Mouse (Mus musculus) c-Kit-negative CD71-positive TER-119-positive erythroid progenitor cells, embryonic 14.5 days (primary cell): ENCODE results near the gene Rab3ip.
A peak's percentile ranks its signal among the peaks of the same experiment; 100 is the strongest.

Source experiments
- DNase-seq: peaks from one replicate; pipeline ENCODE4 v3.0.0-alpha.2; 2013; ENCODE audit warnings: low read depth, low spot score

Rab3ip gene

DNA sequence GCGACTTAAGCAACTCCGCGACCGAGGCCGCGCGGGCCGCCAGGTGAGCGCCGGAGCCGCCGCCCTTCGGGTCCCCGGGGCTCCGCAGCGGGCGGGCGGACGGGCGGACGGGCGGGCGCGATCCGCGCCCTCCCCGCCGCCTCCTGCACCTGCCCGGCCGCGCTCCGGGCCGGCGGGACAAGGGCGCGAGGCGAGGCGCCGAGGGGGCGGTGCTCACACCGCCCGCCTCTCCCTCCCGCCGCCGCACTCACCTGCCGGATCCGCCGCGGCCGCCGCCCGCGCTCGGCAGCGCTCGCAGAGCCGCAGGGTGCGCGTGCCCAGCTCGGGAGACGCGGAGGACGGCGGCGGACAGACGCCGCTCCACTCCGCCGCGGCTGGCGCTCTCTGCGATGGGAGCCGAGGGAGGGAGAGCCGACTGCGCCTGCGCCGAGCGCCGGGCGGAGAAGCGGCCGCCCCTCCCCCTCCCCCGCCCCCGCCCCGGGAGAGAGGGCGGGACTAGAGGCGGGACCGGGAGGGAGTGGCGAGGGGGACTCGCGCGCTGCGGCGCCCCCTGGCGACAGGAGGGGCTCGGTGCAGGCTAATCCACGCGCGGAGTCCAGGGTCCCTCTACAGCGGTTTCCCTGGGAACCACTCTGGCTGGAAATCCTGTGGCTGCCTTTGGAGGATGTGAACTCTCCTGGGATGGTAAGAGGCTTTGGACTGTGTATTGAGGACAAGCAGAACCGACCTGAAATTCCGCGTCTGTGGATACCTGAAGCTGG, at the start of gene Rab3ip:
Rab3ip (minus strand) TSS at position 761 of the 761 bp plus-strand sequence.
- peak; percentile 82 for DNase-seq

DNA sequence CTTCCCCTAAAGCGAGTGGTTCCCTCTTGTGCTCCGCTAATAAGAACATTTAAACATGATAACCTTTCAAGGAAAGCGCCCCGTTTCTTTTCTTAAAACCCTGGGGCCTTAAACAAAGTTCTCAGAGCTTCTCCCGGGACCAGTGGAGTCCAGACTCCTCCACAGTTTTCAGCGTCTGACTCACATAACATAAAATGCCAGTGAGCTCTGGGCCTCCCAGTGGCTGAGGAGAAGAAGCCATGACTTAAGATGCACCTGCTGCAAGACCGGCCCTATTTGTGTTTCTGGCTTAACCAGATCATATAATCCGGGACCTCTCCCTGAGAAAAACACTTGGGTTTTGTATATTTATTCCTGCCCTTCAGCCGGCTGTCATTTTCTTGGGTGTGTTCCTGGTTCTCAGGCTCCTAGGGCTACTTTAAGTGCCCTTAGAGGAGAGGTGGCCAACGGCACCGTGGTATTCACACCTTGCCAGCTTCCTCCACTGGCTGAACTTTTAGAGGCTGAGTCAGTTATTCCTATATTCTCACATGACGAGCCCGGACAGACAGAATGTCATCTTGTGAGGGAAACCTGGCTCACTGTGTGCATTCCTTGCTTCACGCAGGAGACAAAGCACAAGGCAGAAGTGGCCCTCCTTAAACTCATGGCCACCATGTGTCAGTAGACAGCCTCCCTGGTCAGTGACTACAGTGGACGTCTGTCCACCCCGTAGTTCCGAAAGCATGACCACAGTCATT, 48.3 kb upstream of the Rab3ip start:
- no peak for DNase-seq

DNA sequence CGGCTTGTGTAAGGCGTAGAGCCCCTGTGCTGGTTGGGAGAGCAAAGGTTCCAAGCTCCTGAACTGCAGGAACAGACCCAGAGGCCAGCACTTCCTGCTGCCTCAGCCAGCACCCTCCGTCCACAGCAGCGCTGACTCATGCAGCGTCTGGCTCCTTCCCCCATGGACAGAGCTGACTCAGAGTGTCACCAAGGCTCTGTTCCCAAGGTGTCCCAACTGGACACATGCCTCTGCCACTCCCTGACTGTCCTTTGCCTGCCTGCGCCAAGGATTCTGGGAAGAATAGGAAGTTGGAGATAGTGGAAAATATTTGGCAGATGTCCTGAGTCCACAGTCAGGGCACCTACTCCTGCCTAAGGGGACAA, 45.6 kb upstream of the Rab3ip start:
- DNase-seq: no peak

DNA sequence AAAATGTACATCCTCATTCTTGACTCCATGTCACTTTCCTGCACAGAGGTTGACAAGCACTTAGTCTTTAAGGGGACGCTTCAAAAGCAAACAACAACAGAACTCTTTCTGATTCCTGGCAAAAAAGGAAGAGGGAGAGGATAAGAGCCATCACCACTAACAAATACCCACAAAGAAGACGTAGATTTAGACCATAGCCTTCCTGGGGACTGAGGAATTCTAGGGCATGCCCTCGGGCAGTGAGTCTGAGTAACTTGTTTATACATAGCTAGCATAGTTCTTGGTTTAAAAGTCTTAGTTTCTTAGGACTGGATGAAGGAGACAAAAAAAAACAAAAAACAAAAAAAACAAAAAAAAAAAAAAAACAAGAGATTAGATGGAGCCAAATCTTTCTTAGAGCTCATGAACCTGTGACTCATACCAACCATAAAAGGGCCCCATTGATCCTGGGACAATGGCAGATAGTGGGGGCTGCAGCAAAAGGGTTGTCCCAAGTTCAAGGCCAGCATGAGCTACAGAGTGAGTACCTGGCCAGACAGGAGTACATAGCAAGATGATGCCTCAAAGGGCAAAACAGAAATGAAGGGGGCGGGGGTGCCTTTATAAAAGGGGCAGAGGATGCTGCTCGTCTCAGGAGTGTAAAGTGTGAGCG, 45.1 kb upstream of the Rab3ip start:
- DNase-seq: no peak

DNA sequence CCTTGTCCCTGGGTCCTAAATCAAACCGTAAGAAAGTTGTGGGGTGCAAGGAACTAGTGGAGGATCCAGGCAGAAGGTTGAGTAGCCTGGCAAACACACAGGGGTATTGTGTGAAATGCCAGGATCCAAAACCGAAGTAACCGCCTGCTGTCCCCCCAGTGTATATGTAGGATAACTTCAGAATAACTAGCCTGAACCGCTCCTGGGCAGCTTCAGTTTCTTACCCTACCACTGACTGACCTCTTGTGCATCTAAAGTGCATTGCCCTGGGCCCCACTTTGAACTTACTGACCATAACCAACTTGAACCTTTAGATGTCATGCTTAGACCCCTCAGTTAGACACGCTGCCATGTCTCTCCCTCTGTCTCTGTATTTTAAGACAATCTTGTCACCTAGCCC, 44.6 kb upstream of the Rab3ip start:
- no peak for DNase-seq

DNA sequence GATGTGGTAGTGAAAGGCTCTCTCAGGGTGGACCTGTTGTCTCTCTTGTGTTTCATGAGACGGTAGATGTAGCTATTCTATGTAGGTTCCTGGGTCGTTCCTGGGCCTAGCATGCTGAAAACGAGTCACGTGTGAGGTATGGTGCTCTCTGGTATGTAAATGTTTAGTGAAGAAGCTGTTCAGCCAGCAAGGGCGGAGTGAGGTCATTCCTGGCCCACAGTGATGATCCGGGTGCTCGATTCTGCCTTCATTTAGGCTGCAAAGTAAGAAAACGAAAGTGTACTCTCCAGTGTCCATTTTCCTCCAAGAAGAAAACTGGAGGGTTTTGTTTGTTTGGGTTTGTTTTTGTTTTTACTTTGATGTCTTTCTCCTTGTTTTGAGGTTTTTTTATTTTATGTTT, 43.4 kb upstream of the Rab3ip start:
- DNase-seq: no peak

DNA sequence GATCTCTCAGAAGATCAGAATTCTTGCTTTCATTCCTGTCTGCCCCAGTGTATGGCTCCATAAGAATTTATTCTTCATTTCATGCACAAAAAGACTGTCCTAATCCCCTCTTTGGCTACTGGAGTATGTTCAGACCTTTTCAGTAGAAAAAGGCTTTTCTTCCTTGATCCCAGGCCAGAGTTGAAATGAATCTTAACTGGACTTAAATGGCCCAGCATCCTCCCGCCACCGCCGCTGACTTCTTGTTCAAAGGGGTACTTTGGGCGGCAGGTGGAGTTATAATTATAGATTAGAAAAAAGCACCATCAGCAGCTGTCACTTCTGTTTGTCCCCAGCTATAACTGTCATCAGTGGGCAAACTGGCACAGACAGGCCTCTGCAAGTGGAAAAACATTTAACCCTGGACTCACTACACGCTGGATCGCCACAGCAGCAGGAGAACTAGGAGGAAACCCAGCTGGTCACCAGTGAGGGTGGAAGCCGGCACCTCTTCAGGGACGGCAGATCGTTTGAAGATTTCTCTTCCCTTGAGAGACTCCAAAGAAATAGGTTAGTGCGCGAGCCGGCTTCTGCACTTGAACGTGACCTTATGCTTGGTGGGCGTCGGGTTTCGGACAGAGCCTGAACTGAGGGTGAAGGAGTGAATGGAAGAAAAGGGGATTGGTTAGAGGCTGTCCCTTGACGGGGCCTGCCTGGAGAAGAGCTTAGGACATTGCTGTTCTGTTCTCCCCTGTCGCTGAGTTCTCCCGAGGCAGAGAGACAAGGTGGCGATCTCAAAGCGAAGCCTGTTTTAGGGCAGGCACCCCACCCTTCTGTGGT, 35.9 kb upstream of the Rab3ip start, which contains the start of gene Best3:
Best3 (plus strand) TSS at position 51 of the 819 bp plus-strand sequence.
- no peak for DNase-seq

DNA sequence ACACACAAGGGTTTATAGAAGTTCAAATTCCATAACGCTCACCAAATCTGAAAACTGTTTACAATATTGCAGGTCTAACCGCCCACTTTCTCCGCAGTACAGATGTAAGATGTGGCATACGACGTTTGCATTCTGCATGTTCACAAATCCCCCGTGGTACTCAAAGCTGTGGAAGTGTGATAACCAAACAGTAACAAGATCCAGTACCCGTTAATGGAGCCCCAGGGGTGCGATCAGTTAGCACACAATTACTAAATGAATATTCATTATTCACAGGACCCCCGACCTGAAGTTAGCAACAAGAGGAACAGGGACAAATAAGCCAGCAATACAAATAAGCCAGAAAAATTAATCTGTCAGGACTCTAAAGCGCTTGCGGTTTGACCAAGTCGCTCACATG, 34.3 kb upstream of the Rab3ip start:
- DNase-seq: no peak

DNA sequence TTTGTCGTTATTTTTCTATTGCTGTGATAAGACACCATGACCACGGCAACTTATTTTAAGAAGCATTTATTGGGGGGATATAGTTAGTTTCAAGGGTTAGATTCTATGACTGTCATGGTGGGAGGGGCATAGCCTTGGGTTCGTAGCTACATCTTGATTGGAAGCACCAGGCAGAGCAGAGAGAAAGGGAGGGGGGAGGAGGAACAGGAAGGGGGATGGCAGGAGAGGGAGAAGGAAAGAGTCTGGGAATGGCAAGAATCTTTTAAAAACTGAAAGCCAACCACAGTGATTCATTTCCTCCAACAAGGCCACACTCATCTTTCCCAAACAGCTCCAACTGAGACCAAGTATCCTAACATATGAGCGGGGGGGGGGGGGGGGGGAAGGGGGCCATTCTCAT, 32.0 kb upstream of the Rab3ip start:
- DNase-seq: no peak

DNA sequence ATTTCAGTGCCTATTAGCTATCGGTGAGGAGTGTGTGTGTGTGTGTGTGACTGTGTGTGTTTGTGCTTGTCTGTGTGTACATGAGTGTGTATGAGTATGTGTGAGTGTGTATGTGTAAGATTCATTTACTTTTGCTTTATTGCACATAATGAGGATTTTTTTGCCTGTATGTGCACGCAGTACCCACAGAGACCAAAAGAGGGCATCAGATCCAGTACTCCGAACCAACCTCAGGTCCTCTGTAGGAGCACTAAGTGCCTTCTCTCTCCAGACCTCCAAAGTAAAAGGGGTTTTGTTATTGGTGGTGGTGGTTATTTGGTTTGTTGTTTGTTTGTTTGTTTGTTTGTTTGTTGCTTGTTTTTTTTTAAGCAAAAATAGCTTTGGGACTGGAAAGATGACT, 30.3 kb upstream of the Rab3ip start:
- DNase-seq: peak; percentile 3

DNA sequence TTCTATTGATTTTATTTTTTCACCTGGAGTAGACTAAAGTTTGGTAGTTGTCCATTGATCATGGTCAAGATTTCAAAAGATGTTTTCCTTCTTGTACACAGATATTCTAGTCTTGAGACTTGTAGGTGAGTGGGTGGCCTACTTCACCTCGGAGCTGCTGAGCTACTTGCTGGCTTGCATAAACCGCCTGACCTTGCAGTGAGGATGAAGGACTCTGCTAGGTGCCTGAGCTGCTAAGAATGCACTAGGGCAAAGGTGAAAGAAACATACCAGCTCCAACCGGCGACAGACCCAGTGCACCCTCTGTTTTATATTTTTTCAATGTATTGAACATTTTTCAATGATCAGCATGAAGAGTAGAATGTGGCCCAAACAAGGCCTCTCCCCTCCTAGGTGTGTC, 29.7 kb upstream of the Rab3ip start:
- DNase-seq: no peak

DNA sequence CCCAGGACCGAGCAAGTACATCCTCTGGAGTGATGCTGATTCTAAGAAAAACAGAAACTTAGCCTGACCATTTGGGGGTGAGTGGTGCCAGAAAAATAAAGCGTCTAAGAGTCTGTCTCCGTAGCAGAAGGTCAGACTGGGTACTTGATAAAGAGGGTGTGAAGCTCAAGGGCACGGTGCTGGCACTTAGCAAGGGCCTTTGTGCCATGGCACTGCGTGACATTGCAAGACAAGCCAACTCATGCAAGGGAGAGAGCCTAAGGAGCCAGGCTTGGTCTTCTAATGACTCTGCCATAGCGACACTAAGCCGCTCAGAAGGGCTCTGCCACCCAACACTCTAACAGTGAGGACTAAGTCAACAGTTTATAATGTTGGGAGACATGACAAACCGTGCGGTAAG, 28.3 kb upstream of the Rab3ip start:
- DNase-seq: no peak

DNA sequence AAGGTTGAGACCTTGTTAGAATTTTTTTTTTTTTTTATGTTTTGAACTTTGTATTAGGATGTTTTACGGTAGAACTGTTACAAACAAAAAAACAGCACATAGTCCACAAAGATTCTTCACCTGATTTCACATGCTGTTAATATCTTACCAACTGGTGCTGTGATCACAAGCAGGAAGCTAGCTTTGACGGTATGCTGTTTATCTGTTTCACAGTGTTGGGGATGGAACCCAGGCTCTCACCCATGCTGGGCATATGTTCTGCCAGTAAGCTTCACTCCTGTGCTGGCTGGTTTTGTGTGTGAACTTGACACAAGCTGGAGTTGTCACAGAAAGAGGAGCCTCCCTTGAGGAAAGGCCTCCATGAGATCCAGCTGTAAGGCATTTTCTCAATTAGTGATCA, 27.3 kb upstream of the Rab3ip start:
- no peak for DNase-seq

DNA sequence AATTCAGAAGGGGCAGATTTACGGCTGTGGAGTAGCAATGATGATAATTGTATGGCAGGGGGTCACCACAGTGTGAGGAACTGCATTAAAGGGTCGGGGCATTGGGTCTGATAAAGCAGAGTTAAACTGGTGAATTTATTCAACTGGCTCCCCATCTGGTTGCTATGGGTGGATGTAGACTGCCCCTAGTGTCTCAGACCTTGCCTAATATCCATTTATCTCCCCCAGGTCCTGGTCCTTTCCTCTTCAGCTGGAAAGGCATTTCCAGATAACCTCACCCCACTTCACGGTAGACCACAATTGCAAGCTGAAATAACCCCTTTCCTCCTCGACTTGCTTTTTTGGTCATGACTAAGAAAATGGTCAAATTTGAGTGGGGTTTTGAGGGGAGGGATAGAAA, 26.9 kb upstream of the Rab3ip start:
- no peak for DNase-seq

DNA sequence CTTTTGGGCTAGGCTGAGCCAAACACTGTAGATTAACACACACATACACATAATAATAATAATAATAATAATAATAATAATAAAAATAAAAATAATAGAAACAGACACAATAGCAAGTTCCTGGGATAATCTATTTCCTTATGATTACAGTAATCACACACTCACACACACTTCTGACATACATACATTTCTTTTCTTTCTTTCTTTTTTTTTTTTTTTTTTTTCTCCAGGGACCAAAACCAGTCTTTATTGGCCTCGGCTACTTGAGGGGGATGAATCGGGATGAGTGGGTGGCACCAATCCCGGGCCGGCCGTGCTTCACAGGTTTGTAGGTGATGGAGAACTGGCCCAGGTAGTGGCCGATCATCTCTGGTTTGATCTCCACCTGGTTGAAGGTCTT, 21.9 kb upstream of the Rab3ip start, which contains the start of gene Gm10271:
Gm10271 (minus strand) TSS at position 101 of the 400 bp plus-strand sequence.
- no peak for DNase-seq

DNA sequence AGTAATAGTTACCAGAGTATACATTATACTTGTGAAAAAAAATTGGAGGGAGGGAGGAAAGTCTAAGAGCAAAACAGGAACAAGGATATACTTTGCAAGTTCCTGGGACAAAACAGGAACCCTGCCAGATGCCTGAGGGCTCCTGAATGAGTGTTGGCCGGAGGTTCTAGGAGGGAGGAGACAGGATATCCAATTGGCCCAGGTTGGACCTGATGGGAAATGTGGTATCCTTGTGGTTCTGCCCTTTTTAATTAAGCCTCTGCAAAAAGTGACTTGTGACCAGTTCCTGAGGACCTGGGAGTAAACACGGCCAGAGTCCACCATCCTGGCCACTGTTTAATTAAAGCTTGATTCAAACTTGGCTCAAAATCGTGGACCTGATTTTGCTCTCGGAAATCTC, 18.2 kb upstream of the Rab3ip start:
- DNase-seq: no peak

DNA sequence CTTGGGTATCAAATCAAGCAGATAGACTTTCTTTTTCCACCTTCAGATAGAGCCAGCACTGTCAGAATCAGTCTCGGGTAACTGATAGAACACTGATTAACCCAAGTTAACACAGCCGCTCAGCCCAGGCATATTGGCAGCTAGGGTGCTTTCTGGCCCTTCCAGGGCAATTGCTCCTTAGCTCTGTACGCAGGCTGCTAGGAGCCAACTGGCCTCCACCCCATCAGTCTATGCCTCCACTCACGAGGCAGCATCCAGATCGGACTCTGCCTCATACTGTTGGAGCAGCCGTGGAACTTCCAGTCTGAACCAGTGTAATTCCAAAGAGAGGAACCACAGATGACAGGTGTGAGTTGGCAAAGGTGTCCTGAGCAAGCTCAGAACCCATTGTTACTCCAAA, 15.5 kb upstream of the Rab3ip start:
- no peak for DNase-seq

DNA sequence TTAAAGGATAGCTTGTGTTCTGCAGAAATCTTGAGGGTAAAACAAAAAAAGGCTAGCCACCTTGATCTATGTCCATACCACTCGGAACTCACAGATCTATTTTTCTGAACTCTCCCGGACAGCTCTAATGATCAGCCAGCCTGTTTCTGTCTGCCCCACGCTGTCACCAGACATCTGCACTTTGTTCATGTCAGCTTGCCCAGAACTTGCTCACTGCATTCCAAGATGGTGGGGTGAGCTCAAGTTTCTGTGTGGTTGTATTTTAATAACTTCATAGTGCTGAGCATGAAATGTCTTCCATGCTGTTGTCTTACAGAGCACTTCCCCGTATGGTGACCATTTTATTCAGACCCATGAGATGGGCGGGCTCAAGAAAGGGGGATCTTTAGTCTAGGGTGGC, 14.7 kb upstream of the Rab3ip start:
- DNase-seq: no peak

DNA sequence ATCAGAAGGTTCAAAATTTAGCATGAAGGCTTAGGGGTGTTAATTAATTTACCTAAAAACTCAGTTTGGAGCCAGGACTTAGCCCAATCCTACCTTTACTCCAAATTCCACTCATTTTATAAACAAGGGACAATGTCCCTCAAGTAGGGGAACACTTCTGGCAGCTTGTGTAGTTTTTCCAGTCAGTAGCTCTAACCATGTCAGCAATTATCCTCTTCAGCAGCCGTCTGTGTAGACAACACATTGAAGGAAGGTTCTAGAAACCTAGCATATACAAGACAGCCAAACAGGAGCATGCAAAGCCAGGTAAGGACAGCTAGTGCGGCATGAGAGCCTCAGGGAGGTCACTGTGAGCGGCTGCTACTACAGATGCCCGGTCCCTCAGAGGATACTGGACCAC, 14.0 kb upstream of the Rab3ip start:
- no peak for DNase-seq

DNA sequence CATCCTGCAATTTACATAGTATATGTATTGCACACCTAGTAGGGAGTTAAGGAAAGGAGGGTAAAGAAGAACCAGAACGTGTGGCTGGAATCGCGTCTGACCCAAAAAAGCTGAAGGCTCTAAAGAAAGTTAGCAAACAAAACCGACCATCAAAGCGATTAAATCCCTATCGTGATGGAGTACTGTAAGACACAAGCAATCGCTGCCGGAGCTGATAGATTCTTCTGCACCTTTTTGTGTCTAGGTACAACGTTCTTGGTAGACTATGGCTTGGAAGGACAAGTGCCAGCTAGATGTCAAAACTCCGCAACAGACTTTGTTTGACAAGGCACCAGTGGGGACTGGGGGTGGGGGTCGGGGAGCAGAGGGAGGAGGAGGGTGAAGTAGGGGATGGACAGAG, 13.5 kb upstream of the Rab3ip start:
- no peak for DNase-seq

DNA sequence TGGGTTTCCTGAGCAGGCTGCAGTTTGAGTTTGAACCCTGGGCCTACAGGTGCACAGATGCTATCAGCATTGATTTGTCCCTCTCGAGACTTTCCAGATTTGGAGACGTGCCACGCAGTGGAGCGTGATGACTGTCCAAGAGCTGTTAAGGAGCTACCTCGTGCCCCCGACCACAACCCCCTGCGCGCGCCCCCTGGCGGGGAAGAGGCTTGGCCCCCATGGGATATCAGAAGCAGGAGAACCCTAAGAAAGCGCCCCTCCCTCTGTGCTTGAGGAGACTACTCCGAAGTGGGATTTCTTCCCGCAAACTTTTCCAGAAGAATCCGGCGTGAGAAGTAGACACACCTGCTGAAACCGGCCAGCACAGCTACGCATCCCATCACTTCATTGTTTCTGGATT, 12.2 kb upstream of the Rab3ip start:
- DNase-seq: no peak

DNA sequence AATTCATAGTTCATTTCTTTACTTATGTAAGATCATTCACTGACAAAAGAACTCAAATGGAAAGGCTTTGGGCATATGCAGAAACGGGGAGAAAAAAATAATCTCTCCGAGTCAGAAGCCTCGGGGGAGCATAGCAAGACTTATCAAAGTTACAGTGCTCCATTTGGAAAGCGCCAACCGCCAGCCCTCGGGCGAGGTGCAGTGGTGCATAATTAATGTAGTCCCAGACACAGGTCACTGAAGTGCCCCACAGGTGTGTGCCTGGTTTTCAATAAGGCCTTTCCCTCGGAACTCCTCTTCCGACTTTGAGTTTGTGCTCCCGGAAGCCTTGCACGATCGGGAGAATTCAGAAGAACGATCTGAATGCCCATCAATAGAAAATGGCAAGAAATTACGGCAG, 11.6 kb upstream of the Rab3ip start:
- no peak for DNase-seq
